Mouse (Mus musculus) C2C12 (cell line): ENCODE measurements around the gene Polr3b.

Source experiments
- CTCF ChIP-seq: IDR thresholded peaks from one replicate; pipeline ENCODE4 v1.5.1; 2011; ENCODE audit not compliant: control insufficient read depth, insufficient read depth, insufficient read length
- MAX ChIP-seq: IDR thresholded peaks from one replicate; pipeline ENCODE4 v1.6.1; 2011; ENCODE audit warnings: mild to moderate bottlenecking, control low read depth

DNA sequence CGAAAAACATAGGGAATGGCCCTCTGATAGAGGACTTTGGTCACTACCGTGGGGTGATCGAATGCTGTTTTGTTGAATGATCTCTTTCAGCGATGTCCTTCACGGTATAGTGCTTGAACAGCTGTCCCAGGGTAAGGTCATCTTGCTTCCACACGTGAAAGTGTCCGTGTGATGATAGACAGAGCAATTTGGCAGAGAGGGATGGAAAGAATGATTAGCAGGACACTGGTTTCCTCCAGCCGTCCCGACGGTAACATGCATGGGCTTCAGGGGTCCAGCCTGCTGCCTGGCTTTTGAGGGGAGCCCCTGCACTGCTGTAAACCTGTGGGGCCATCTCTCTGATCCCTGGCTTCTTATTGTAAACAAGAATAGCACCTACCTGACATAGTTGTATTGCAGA, 43.4 kb upstream of the Polr3b start:
- TF ChIP-seq CTCF (no peak), MAX (no peak)
